Mouse (Mus musculus) kidney, embryonic 15.5 days (tissue): ENCODE measurements around the gene Gpr152. TPM values are rescaled to one million over a fixed set of nuclear protein-coding genes. Genes with fewer than 3 reads are reported as not detected.

Experiments
- ATAC-seq: fragments of 200-750 bp; cut with Nextera tagmentation; replicated peaks from 2 replicates; pipeline ENCODE4 v1.8.0; 2017; ENCODE audit warnings: moderate TSS enrichment; ENCODE audit not compliant: low FRiP score
- H3K27ac ChIP-seq: fragments of 300-500 bp; sonication (generic); 2 replicates; pipeline ENCODE4 v1.5.1; 2015; ENCODE audit warnings: mild to moderate bottlenecking, inconsistent platforms
- H3K27me3 ChIP-seq: fragments of 300-500 bp; sonication (generic); 2 replicates; pipeline ENCODE4 v1.6.1; 2015; ENCODE audit warnings: inconsistent platforms
- H3K36me3 ChIP-seq: fragments of 300-500 bp; sonication (generic); 2 replicates; pipeline ENCODE4 v1.6.1; 2015; ENCODE audit warnings: inconsistent platforms
- H3K4me1 ChIP-seq: fragments of 300-500 bp; sonication (generic); 2 replicates; pipeline ENCODE4 v1.6.1; 2015; ENCODE audit warnings: inconsistent platforms
- H3K4me2 ChIP-seq: fragments of 300-500 bp; sonication (generic); 2 replicates; pipeline ENCODE4 v1.6.1; 2015; ENCODE audit warnings: moderate library complexity, mild to moderate bottlenecking, inconsistent platforms
- H3K4me3 ChIP-seq: fragments of 300-500 bp; sonication (generic); replicated peaks from 2 replicates; pipeline ENCODE4 v1.5.1; 2015; ENCODE audit warnings: mild to moderate bottlenecking, inconsistent platforms
- H3K9ac ChIP-seq: fragments of 300-500 bp; sonication (generic); 2 replicates; pipeline ENCODE4 v1.6.1; 2015; ENCODE audit warnings: mild to moderate bottlenecking, inconsistent platforms
- H3K9me3 ChIP-seq: fragments of 300-500 bp; sonication (generic); replicated peaks from 2 replicates; pipeline ENCODE4 v1.6.1; 2016; ENCODE audit warnings: inconsistent platforms
- WGBS: fragments of 180-500 bp; shearing (Covaris S2); methylation state at CpG from one replicate; pipeline ENCODE4 v1.1.7; 2015; ENCODE audit warnings: mixed read lengths; 5-methylcytosine and 5-hydroxymethylcytosine counted together
- polyA plus RNA-seq: library from polyadenylated mRNA; unstranded; fragments of >200 nt; fragmentation: Nextera tagmentation; extraction: Ambion mirVana; gene quantifications from 2 replicates; pipeline ENCODE4 v1.2.1, GENCODE M21; 2015

Gene Gpr152
- polyA plus RNA-seq, 1 experiment from 2014 or later = not detected

- Histone ChIP-seq H3K9ac (peak within 1 kb of the TSS; percentile 43), H3K4me1 (peaks cover 58% of the 10 kb centered on the region), H3K4me2 (peak within 1 kb of the TSS; percentile 81), H3K36me3 (0 out of 2 replicates have a peak, but pooled peaks cover 3% of the 10 kb centered on the region), H3K9me3 (no peaks in the 10 kb centered on the region), H3K27ac (peak within 1 kb of the TSS; percentile 14), H3K4me3 (peak within 1 kb of the TSS; percentile 65), H3K27me3 (peaks cover 34% of the 10 kb centered on the region)
- ATAC-seq = no peak
- 1% methylated on average over 53 of the region's 53 CpGs for WGBS
These were observed 39.5 kb upstream of the Gpr152 start, which contains the start of gene Pitpnm1 for GRCm38 (mm10) chr19:4099837-4100717. Gene Pitpnm1, plus strand, starts transcription at chr19:4099998.

GRCm38 (mm10) chr19:4100718-4101261 is 38.8 kb upstream of the Gpr152 start:
- Histone ChIP-seq H3K4me3 (peak overlapping the region; percentile 65), H3K27me3 (peaks cover 34% of the 10 kb centered on the region), H3K9ac (peak overlapping the region; percentile 43), H3K4me1 (peaks cover 58% of the 10 kb centered on the region), H3K36me3 (peaks cover 7% of the 10 kb centered on the region; the same call in 1 of the 2 replicates), H3K9me3 (no peaks in the 10 kb centered on the region), H3K4me2 (peak overlapping the region; percentile 81), H3K27ac (peak overlapping the region; percentile 6; the same call in 1 of the 2 replicates)
- WGBS = 2% methylated on average over 52 of the region's 52 CpGs
- ATAC-seq = no peak

GRCm38 (mm10) chr19:4101466-4101865 is 38.1 kb upstream of the Gpr152 start:
- peaks cover 51% of the 10 kb centered on the region for H3K4me1 ChIP-seq
- peaks cover 7% of the 10 kb centered on the region; the same call in 1 of the 2 replicates for H3K36me3 ChIP-seq
- H3K27ac ChIP-seq = no peak overlapping the region
- no peak for ATAC-seq
- H3K4me3 ChIP-seq = peak overlapping the region; percentile 65; the same call in 1 of the 2 replicates
- peak overlapping the region; percentile 81 for H3K4me2 ChIP-seq
- H3K9ac ChIP-seq = 0 out of 2 replicates have a peak overlapping the region, but pooled peaks have one; percentile 43
- peaks cover 34% of the 10 kb centered on the region for H3K27me3 ChIP-seq
- no peaks in the 10 kb centered on the region for H3K9me3 ChIP-seq
- WGBS = 77% methylated on average over 6 of the region's 6 CpGs

GRCm38 (mm10) chr19:4102049-4102448 is 37.5 kb upstream of the Gpr152 start:
- Histone ChIP-seq H3K27ac (no peak overlapping the region), H3K4me3 (no peak overlapping the region), H3K4me1 (peaks cover 50% of the 10 kb centered on the region), H3K9me3 (no peaks in the 10 kb centered on the region), H3K9ac (no peak overlapping the region), H3K36me3 (peaks cover 7% of the 10 kb centered on the region; the same call in 1 of the 2 replicates), H3K4me2 (no peak overlapping the region), H3K27me3 (peaks cover 34% of the 10 kb centered on the region)
- no peak for ATAC-seq
- WGBS = 86% methylated on average over 2 of the region's 2 CpGs

GRCm38 (mm10) chr19:4102626-4103025 is 37.0 kb upstream of the Gpr152 start:
- Histone ChIP-seq H3K27ac (no peak overlapping the region), H3K9ac (no peak overlapping the region), H3K4me1 (peaks cover 47% of the 10 kb centered on the region), H3K9me3 (no peaks in the 10 kb centered on the region), H3K36me3 (peaks cover 7% of the 10 kb centered on the region; the same call in 1 of the 2 replicates), H3K4me2 (no peak overlapping the region), H3K4me3 (no peak overlapping the region), H3K27me3 (peaks cover 34% of the 10 kb centered on the region)
- WGBS = 92% methylated on average over 12 of the region's 12 CpGs
- no peak for ATAC-seq

GRCm38 (mm10) chr19:4103294-4103693 is 36.3 kb upstream of the Gpr152 start:
- H3K27me3 ChIP-seq = peaks cover 34% of the 10 kb centered on the region
- H3K9ac ChIP-seq = no peak overlapping the region
- peaks cover 9% of the 10 kb centered on the region; the same call in 1 of the 2 replicates for H3K36me3 ChIP-seq
- ATAC-seq = no peak
- no peaks in the 10 kb centered on the region for H3K9me3 ChIP-seq
- no peak overlapping the region for H3K4me2 ChIP-seq
- no peak overlapping the region for H3K4me3 ChIP-seq
- H3K27ac ChIP-seq = no peak overlapping the region
- peaks cover 40% of the 10 kb centered on the region for H3K4me1 ChIP-seq
- 90% methylated on average over 18 of the region's 18 CpGs for WGBS

GRCm38 (mm10) chr19:4103792-4104191 is 35.8 kb upstream of the Gpr152 start:
- Histone ChIP-seq H3K27ac (no peak overlapping the region), H3K4me1 (peaks cover 35% of the 10 kb centered on the region), H3K4me2 (no peak overlapping the region), H3K9ac (no peak overlapping the region), H3K27me3 (peaks cover 34% of the 10 kb centered on the region), H3K36me3 (peaks cover 9% of the 10 kb centered on the region; the same call in 1 of the 2 replicates), H3K4me3 (no peak overlapping the region), H3K9me3 (no peaks in the 10 kb centered on the region)
- 83% methylated on average over 3 of the region's 3 CpGs for WGBS
- no peak for ATAC-seq

- Histone ChIP-seq H3K36me3 (peaks cover 11% of the 10 kb centered on the region), H3K4me1 (peaks cover 29% of the 10 kb centered on the region), H3K4me3 (no peak overlapping the region), H3K9ac (no peak overlapping the region), H3K9me3 (no peaks in the 10 kb centered on the region), H3K27me3 (peaks cover 34% of the 10 kb centered on the region), H3K27ac (no peak overlapping the region), H3K4me2 (no peak overlapping the region)
- no peak for ATAC-seq
- 85% methylated on average over 16 of the region's 16 CpGs for WGBS
These were observed 34.9 kb upstream of the Gpr152 start for GRCm38 (mm10) chr19:4104675-4105194.

- Histone ChIP-seq H3K4me1 (peaks cover 20% of the 10 kb centered on the region; the same call in 1 of the 2 replicates), H3K36me3 (peaks cover 14% of the 10 kb centered on the region), H3K4me2 (no peak overlapping the region), H3K27ac (no peak overlapping the region), H3K4me3 (no peak overlapping the region), H3K9me3 (no peaks in the 10 kb centered on the region), H3K27me3 (peaks cover 16% of the 10 kb centered on the region), H3K9ac (no peak overlapping the region)
- ATAC-seq = no peak
- WGBS = 93% methylated on average over 14 of the region's 14 CpGs
These were observed 32.9 kb upstream of the Gpr152 start for GRCm38 (mm10) chr19:4106654-4107053.

GRCm38 (mm10) chr19:4108535-4108934 is 31.1 kb upstream of the Gpr152 start:
- H3K4me1 ChIP-seq = peaks cover 32% of the 10 kb centered on the region
- H3K27ac ChIP-seq = no peak overlapping the region
- 85% methylated on average over 9 of the region's 9 CpGs for WGBS
- no peaks in the 10 kb centered on the region for H3K9me3 ChIP-seq
- ATAC-seq = no peak
- H3K27me3 ChIP-seq = no peaks in the 10 kb centered on the region
- no peak overlapping the region for H3K4me2 ChIP-seq
- peaks cover 30% of the 10 kb centered on the region for H3K36me3 ChIP-seq
- no peak overlapping the region for H3K4me3 ChIP-seq
- H3K9ac ChIP-seq = no peak overlapping the region

GRCm38 (mm10) chr19:4112063-4112960 is 27.3 kb upstream of the Gpr152 start:
- H3K27ac ChIP-seq = peak overlapping the region; percentile 84; the same call in 1 of the 2 replicates
- H3K27me3 ChIP-seq = no peaks in the 10 kb centered on the region
- peaks cover 60% of the 10 kb centered on the region for H3K36me3 ChIP-seq
- WGBS = 92% methylated on average over 26 of the region's 26 CpGs
- H3K4me1 ChIP-seq = peaks cover 52% of the 10 kb centered on the region
- H3K9me3 ChIP-seq = no peaks in the 10 kb centered on the region
- ATAC-seq = no peak
- H3K4me2 ChIP-seq = no peak overlapping the region
- H3K4me3 ChIP-seq = no peak overlapping the region
- H3K9ac ChIP-seq = no peak overlapping the region
